ENCODE assay signal across 10 mouse cellular contexts in genomic region chr2:60698155-60698554, GRCm38 (mm10). TPM values are rescaled to one million over a fixed set of nuclear protein-coding genes. Genes with fewer than 3 reads are reported as not detected.
DNase-seq lines count a peak whose midpoint lies in the region; ATAC-seq and TF ChIP-seq lines count a peak whose summit lies in the region.
"Had no signal": no experiment of that assay in that cellular context is flagged by ENCODE, and none has a peak within 500 bp of the region (broad histone marks: within the 10 kb centered on the region; RNA-seq: fewer than 3 reads in every experiment).

No protein-coding gene starts in this region.

- H3K9ac ChIP-seq in hindbrain, embryonic 13.5 days: no peak overlapping the region
- no peak overlapping the region for H3K9ac ChIP-seq in hindbrain, embryonic 12.5 days
- no peak overlapping the region for H3K9ac ChIP-seq in kidney, postnatal 0 days (ENCODE audit: low read depth, low read length)
- no peak overlapping the region for H3K9ac ChIP-seq in midbrain, embryonic 11.5 days (ENCODE audit: low read length)
- no peak overlapping the region for H3K9ac ChIP-seq in midbrain, postnatal 0 days (replicated peaks; ENCODE audit: low read length, poor library complexity, severe bottlenecking)
- H3K9ac ChIP-seq: liver, embryonic 15.5 days had no signal

- DNase-seq in kidney, postnatal 0 days (ENCODE audit: low spot score): peak; percentile 77
- peak; percentile 38 for DNase-seq in retina, embryonic 14.5 days (ENCODE audit: low spot score)
- no peak for DNase-seq in right cerebral cortex, postnatal 25 days
- no peak for DNase-seq in midbrain, embryonic 11.5 days (ENCODE audit: low spot score, missing footprints)
- DNase-seq in midbrain, postnatal 0 days (ENCODE audit: low spot score): no peak

- no peaks in the 10 kb centered on the region for H3K27me3 ChIP-seq in hindbrain, embryonic 13.5 days
- no peaks in the 10 kb centered on the region for H3K27me3 ChIP-seq in hindbrain, embryonic 12.5 days
- H3K27me3 ChIP-seq in kidney, postnatal 0 days (ENCODE audit: insufficient read depth, low read length): no peaks in the 10 kb centered on the region
- H3K27me3 ChIP-seq in midbrain, embryonic 11.5 days (ENCODE audit: control insufficient read depth, insufficient read depth, low read length): no peaks in the 10 kb centered on the region
- no peaks in the 10 kb centered on the region for H3K27me3 ChIP-seq in midbrain, postnatal 0 days (ENCODE audit: insufficient read depth, low read length)
- H3K27me3 ChIP-seq: liver, embryonic 15.5 days had no signal

- WGBS in hindbrain, embryonic 13.5 days: 10% methylated on average over 1 of the region's 1 CpGs
- 47% methylated on average over 1 of the region's 1 CpGs for WGBS in hindbrain, embryonic 12.5 days
- 41% methylated on average over 1 of the region's 1 CpGs for WGBS in kidney, postnatal 0 days
- 46% methylated on average over 1 of the region's 1 CpGs for WGBS in midbrain, embryonic 11.5 days
- WGBS in midbrain, postnatal 0 days: 58% methylated on average over 1 of the region's 1 CpGs

- H3K4me2 ChIP-seq in hindbrain, embryonic 13.5 days: no peak overlapping the region
- H3K4me2 ChIP-seq in hindbrain, embryonic 12.5 days (replicated peaks): no peak overlapping the region
- H3K4me2 ChIP-seq in kidney, postnatal 0 days (ENCODE audit: low read length): no peak overlapping the region
- H3K4me2 ChIP-seq in midbrain, embryonic 11.5 days: no peak overlapping the region
- no peak overlapping the region for H3K4me2 ChIP-seq in midbrain, postnatal 0 days (ENCODE audit: low read depth, low read length, poor library complexity, severe bottlenecking)
- H3K4me2 ChIP-seq: liver, embryonic 15.5 days had no signal

- H3K4me3 ChIP-seq in hindbrain, embryonic 13.5 days: no peak overlapping the region
- H3K4me3 ChIP-seq in hindbrain, embryonic 12.5 days: no peak overlapping the region
- no peak overlapping the region for H3K4me3 ChIP-seq in embryonic fibroblast, embryonic 13.5 days (ENCODE audit: insufficient read depth, low read length)
- H3K4me3 ChIP-seq in kidney, postnatal 0 days (replicated peaks; ENCODE audit: low read depth, low read length): no peak overlapping the region
- H3K4me3 ChIP-seq in midbrain, embryonic 11.5 days (ENCODE audit: low read depth, low read length): no peak overlapping the region
- no peak overlapping the region for H3K4me3 ChIP-seq in midbrain, postnatal 0 days (ENCODE audit: low read depth, low read length)
- H3K4me3 ChIP-seq: liver, embryonic 15.5 days had no signal

- ATAC-seq in hindbrain, embryonic 13.5 days (ENCODE audit: low FRiP score): no peak
- no peak for ATAC-seq in hindbrain, embryonic 12.5 days (ENCODE audit: low FRiP score)
- peak; percentile 53; the same call in 1 of the 2 replicates for ATAC-seq in kidney, postnatal 0 days (replicated peaks; ENCODE audit: low FRiP score, low read depth)
- ATAC-seq in midbrain, embryonic 11.5 days (ENCODE audit: low FRiP score): no peak
- no peak for ATAC-seq in midbrain, postnatal 0 days (ENCODE audit: low FRiP score)

- TF ChIP-seq POLR2A in embryonic fibroblast, embryonic 13.5 days (IDR thresholded peaks at IDR 0.05; ENCODE audit: low read depth, low read length): no peak

- H3K27ac ChIP-seq in hindbrain, embryonic 13.5 days: 0 out of 2 replicates have a peak overlapping the region, but pooled peaks have one; percentile 8
- no peak overlapping the region for H3K27ac ChIP-seq in hindbrain, embryonic 12.5 days
- H3K27ac ChIP-seq in embryonic fibroblast, embryonic 13.5 days (ENCODE audit: insufficient read depth, low read length): peak overlapping the region; percentile 69
- H3K27ac ChIP-seq in kidney, postnatal 0 days: peak overlapping the region; percentile 87
- no peak overlapping the region for H3K27ac ChIP-seq in midbrain, embryonic 11.5 days (ENCODE audit: low read depth, low read length)
- no peak overlapping the region for H3K27ac ChIP-seq in midbrain, postnatal 0 days (ENCODE audit: low read depth, low read length)
- H3K27ac ChIP-seq: liver, embryonic 15.5 days had no signal

- no peaks in the 10 kb centered on the region for H3K36me3 ChIP-seq in hindbrain, embryonic 13.5 days
- no peaks in the 10 kb centered on the region for H3K36me3 ChIP-seq in hindbrain, embryonic 12.5 days
- H3K36me3 ChIP-seq in kidney, postnatal 0 days (ENCODE audit: insufficient read depth, low read length): no peaks in the 10 kb centered on the region
- H3K36me3 ChIP-seq in midbrain, embryonic 11.5 days (ENCODE audit: control insufficient read depth, insufficient read depth, low read length): no peaks in the 10 kb centered on the region
- H3K36me3 ChIP-seq in midbrain, postnatal 0 days (ENCODE audit: insufficient read depth, low read length): no peaks in the 10 kb centered on the region
- H3K36me3 ChIP-seq: liver, embryonic 15.5 days had no signal

- peaks cover 9% of the 10 kb centered on the region; the same call in 1 of the 2 replicates for H3K4me1 ChIP-seq in hindbrain, embryonic 13.5 days (replicated peaks)
- peaks cover 5% of the 10 kb centered on the region; the same call in 1 of the 2 replicates for H3K4me1 ChIP-seq in hindbrain, embryonic 12.5 days
- peaks cover 27% of the 10 kb centered on the region for H3K4me1 ChIP-seq in embryonic fibroblast, embryonic 13.5 days (ENCODE audit: control insufficient read depth, insufficient read depth, low read length)
- peaks cover 35% of the 10 kb centered on the region for H3K4me1 ChIP-seq in kidney, postnatal 0 days (replicated peaks; ENCODE audit: insufficient read depth, low read length)
- H3K4me1 ChIP-seq in midbrain, embryonic 11.5 days (ENCODE audit: control insufficient read depth, insufficient read depth, low read length): peaks cover 4% of the 10 kb centered on the region; the same call in 1 of the 2 replicates
- H3K4me1 ChIP-seq in midbrain, postnatal 0 days (ENCODE audit: insufficient read depth, low read length): no peaks in the 10 kb centered on the region
- H3K4me1 ChIP-seq: liver, embryonic 15.5 days had no signal

- TF ChIP-seq CTCF in embryonic fibroblast, embryonic 13.5 days (IDR thresholded peaks at IDR 0.05; ENCODE audit: borderline replicate concordance, insufficient read depth, low read length): no peak
- no peak for TF ChIP-seq CTCF in kidney, postnatal 0 days (IDR thresholded peaks at IDR 0.05; ENCODE audit: low read depth)
- no peak for TF ChIP-seq CTCF in midbrain, postnatal 0 days (IDR thresholded peaks at IDR 0.05)

- no peaks in the 10 kb centered on the region for H3K9me3 ChIP-seq in hindbrain, embryonic 13.5 days
- H3K9me3 ChIP-seq in hindbrain, embryonic 12.5 days (replicated peaks): no peaks in the 10 kb centered on the region
- no peaks in the 10 kb centered on the region for H3K9me3 ChIP-seq in kidney, postnatal 0 days (replicated peaks; ENCODE audit: low read length)
- no peaks in the 10 kb centered on the region for H3K9me3 ChIP-seq in midbrain, embryonic 11.5 days (ENCODE audit: control insufficient read depth, low read length)
- H3K9me3 ChIP-seq in midbrain, postnatal 0 days (ENCODE audit: low read length): no peaks in the 10 kb centered on the region
- H3K9me3 ChIP-seq: liver, embryonic 15.5 days had no signal

RNA-seq across cellular contexts. Expression of gene Itgb6, which starts 24.3 kb away (rescaled TPM):
- polyA plus RNA-seq in hindbrain, embryonic 13.5 days (2015; fragmentation: Nextera tagmentation; extraction: Ambion mirVana): 0.05 and 0.19 TPM in 2 replicates
- polyA plus RNA-seq in hindbrain, embryonic 12.5 days (2016; fragmentation: Nextera tagmentation; extraction: Ambion mirVana): 0.74 and 0.94 TPM in 2 replicates
- not detected in 2 replicates for polyA plus RNA-seq in embryonic fibroblast, embryonic 13.5 days (2011; ENCODE audit: insufficient read length, low read depth, missing spikeins)
- 28.8 and 29.1 TPM in 2 replicates for polyA plus RNA-seq in kidney, postnatal 0 days (2015; fragmentation: Nextera tagmentation; extraction: Ambion mirVana)
- polyA plus RNA-seq in midbrain, embryonic 11.5 days (2014; fragmentation: Nextera tagmentation; extraction: Ambion mirVana): 0.28 and 0.40 TPM in 2 replicates
- 0.14 and 0.22 TPM in 2 replicates for total RNA-seq in midbrain, postnatal 0 days (2014; rRNA removed)
- polyA plus RNA-seq in midbrain, postnatal 0 days (2015; fragmentation: Nextera tagmentation; extraction: Ambion mirVana): 0.04 and 0.33 TPM in 2 replicates
- polyA plus RNA-seq: spleen, adult 2 months had no signal

Comparison
In these comparisons a context has a peak if more than half of its experiments do, and no peak if none do; other contexts are left out.
1. H3K27ac ChIP-seq: peak in hindbrain, embryonic 13.5 days (single experiment), embryonic fibroblast, embryonic 13.5 days (single experiment) and kidney, postnatal 0 days (single experiment); none in hindbrain, embryonic 12.5 days (single experiment), midbrain, embryonic 11.5 days (single experiment) and midbrain, postnatal 0 days (single experiment).
2. DNase-seq: peak in kidney, postnatal 0 days (single experiment) and retina, embryonic 14.5 days (single experiment); none in right cerebral cortex, postnatal 25 days (single experiment), midbrain, embryonic 11.5 days (single experiment) and midbrain, postnatal 0 days (single experiment).
3. RNA of gene Itgb6, which starts 24.3 kb away (polyA plus RNA-seq): 28.8 to 29.1 TPM in kidney, postnatal 0 days; 0.74 to 0.94 TPM in hindbrain, embryonic 12.5 days, 0.28 to 0.40 TPM in midbrain, embryonic 11.5 days, 0.05 to 0.19 TPM in hindbrain, embryonic 13.5 days, not detected in embryonic fibroblast, embryonic 13.5 days and 0.04 to 0.33 TPM in midbrain, postnatal 0 days; every median in the first group is over 10 times any median in the second.